Mouse (Mus musculus) forebrain, postnatal 0 days (tissue): Measurements from ENCODE around the gene Tmem175. TPM values are rescaled to one million over a fixed set of nuclear protein-coding genes. Genes with fewer than 3 reads are reported as not detected.

Source experiments
- ATAC-seq: fragments of 200-750 bp; cut with Nextera tagmentation; 2 replicates; pipeline ENCODE4 v1.8.0; 2017; ENCODE audit warnings: mild to moderate bottlenecking, moderate library complexity
- DNase-seq: peaks from one replicate; pipeline ENCODE4 v3.0.0-alpha.2; 2015
- H3K27ac ChIP-seq: fragments of 300-500 bp; sonication (generic); 2 replicates; pipeline ENCODE4 v1.5.1; 2014; ENCODE audit warnings: low read depth, mild to moderate bottlenecking, antibody characterized with exemption, low read length, moderate library complexity, mixed read lengths
- H3K27me3 ChIP-seq: fragments of 300-500 bp; sonication (generic); 2 replicates; pipeline ENCODE4 v1.6.1; 2014; ENCODE audit warnings: mild to moderate bottlenecking, low read length, mixed read lengths; ENCODE audit not compliant: insufficient read depth
- H3K36me3 ChIP-seq: fragments of 300-500 bp; sonication (generic); 2 replicates; pipeline ENCODE4 v1.6.1; 2014; ENCODE audit warnings: mild to moderate bottlenecking, moderate library complexity; ENCODE audit not compliant: insufficient read depth
- H3K4me1 ChIP-seq: fragments of 300-500 bp; sonication (generic); 2 replicates; pipeline ENCODE4 v1.6.1; 2014; ENCODE audit warnings: antibody characterized with exemption; ENCODE audit not compliant: insufficient read depth
- H3K4me2 ChIP-seq: fragments of 300-500 bp; sonication (generic); 2 replicates; pipeline ENCODE4 v1.6.1; 2014; ENCODE audit warnings: low read depth, mild to moderate bottlenecking, moderate library complexity
- H3K4me3 ChIP-seq: fragments of 300-500 bp; sonication (generic); 2 replicates; pipeline ENCODE4 v1.5.1; 2014; ENCODE audit warnings: low read depth, low read length, mixed read lengths
- H3K9ac ChIP-seq: fragments of 300-500 bp; sonication (generic); 2 replicates; pipeline ENCODE4 v1.6.1; 2014; ENCODE audit warnings: mild to moderate bottlenecking
- H3K9me3 ChIP-seq: fragments of 300-500 bp; sonication (generic); 2 replicates; pipeline ENCODE4 v1.6.1; 2016; ENCODE audit warnings: low read length
- CTCF ChIP-seq: sonication (generic); IDR thresholded peaks from 2 replicates; pipeline ENCODE4 v1.5.1; 2016; ENCODE audit warnings: antibody characterized with exemption, control low read depth, low read depth
- WGBS: fragments of 180-500 bp; shearing (Covaris S2); extraction: QIAGEN DNeasy Blood & Tissue Kit; methylation state at CpG from one replicate; pipeline ENCODE4 v1.1.7; 2014; 5-methylcytosine and 5-hydroxymethylcytosine counted together
- polyA plus RNA-seq: library from polyadenylated mRNA; unstranded; fragments of >200 nt; fragmentation: Nextera tagmentation; extraction: Ambion mirVana; gene quantifications from 2 replicates; pipeline ENCODE4 v1.2.1, GENCODE M21; 2015
- total RNA-seq: library from RNA; depleted of rRNA; stranded (reverse); fragments of >200 nt; gene quantifications from 2 replicates; pipeline ENCODE4 v1.2.3, GENCODE M21; 2014; rRNA removed

Gene Tmem175
- total RNA-seq (17.5 and 27.2 TPM in 2 replicates), polyA plus RNA-seq (32.2 and 34.8 TPM in 2 replicates)

GRCm38 (mm10) chr5:108629634-108630483 is at the start of gene Tmem175, which contains the start of gene Gak:
Gene Tmem175 (plus strand): TSS chr5:108629770.
Gene Gak (minus strand): TSS chr5:108629755.
- Histone ChIP-seq H3K9ac (peak within 1 kb of the TSS; percentile 96), H3K4me2 (peak within 1 kb of the TSS; percentile 89), H3K36me3 (no peaks in the 10 kb centered on the region), H3K4me1 (0 out of 2 replicates have a peak, but pooled peaks cover 4% of the 10 kb centered on the region), H3K9me3 (no peaks in the 10 kb centered on the region), H3K4me3 (peak within 1 kb of the TSS; percentile 91), H3K27me3 (no peaks in the 10 kb centered on the region), H3K27ac (peak within 1 kb of the TSS; percentile 89)
- no peak for TF ChIP-seq CTCF
- peak; percentile 96 for DNase-seq
- peak; percentile 99 for ATAC-seq
- 3% methylated on average over 58 of the region's 58 CpGs for WGBS

- H3K27me3 ChIP-seq: no peaks in the 10 kb centered on the region
- no peak overlapping the region for H3K27ac ChIP-seq
- no peaks in the 10 kb centered on the region for H3K4me1 ChIP-seq
- 75% methylated on average over 3 of the region's 3 CpGs for WGBS
- peaks cover 78% of the 10 kb centered on the region for H3K36me3 ChIP-seq
- no peak for DNase-seq
- TF ChIP-seq CTCF: no peak
- H3K4me2 ChIP-seq: no peak overlapping the region
- peak; percentile 59 for ATAC-seq
- no peaks in the 10 kb centered on the region for H3K9me3 ChIP-seq
- H3K4me3 ChIP-seq: no peak overlapping the region
- no peak overlapping the region for H3K9ac ChIP-seq
Measured at GRCm38 (mm10) chr5:108581361-108581891, 48.1 kb upstream of the Tmem175 start.

GRCm38 (mm10) chr5:108599923-108600322 is 29.6 kb upstream of the Tmem175 start:
- Histone ChIP-seq H3K4me2 (no peak overlapping the region), H3K9me3 (no peaks in the 10 kb centered on the region), H3K4me3 (no peak overlapping the region), H3K9ac (no peak overlapping the region), H3K27me3 (no peaks in the 10 kb centered on the region), H3K4me1 (no peaks in the 10 kb centered on the region), H3K27ac (no peak overlapping the region), H3K36me3 (peaks cover 92% of the 10 kb centered on the region)
- WGBS: 83% methylated on average over 1 of the region's 1 CpGs
- ATAC-seq: no peak
- no peak for DNase-seq
- no peak for TF ChIP-seq CTCF

- 97% methylated on average over 9 of the region's 9 CpGs for WGBS
- H3K9me3 ChIP-seq: no peaks in the 10 kb centered on the region
- no peak overlapping the region for H3K9ac ChIP-seq
- H3K36me3 ChIP-seq: peaks cover 96% of the 10 kb centered on the region
- ATAC-seq (no peak), DNase-seq (no peak)
- no peak overlapping the region for H3K4me3 ChIP-seq
- no peak overlapping the region for H3K4me2 ChIP-seq
- no peak overlapping the region for H3K27ac ChIP-seq
- no peaks in the 10 kb centered on the region for H3K27me3 ChIP-seq
- no peak for TF ChIP-seq CTCF
- H3K4me1 ChIP-seq: no peaks in the 10 kb centered on the region
Measured at GRCm38 (mm10) chr5:108602537-108602936, 27.0 kb upstream of the Tmem175 start.

- ATAC-seq (no peak), DNase-seq (no peak)
- H3K4me1 ChIP-seq: no peaks in the 10 kb centered on the region
- no peak for TF ChIP-seq CTCF
- H3K4me3 ChIP-seq: no peak overlapping the region
- peaks cover 93% of the 10 kb centered on the region for H3K36me3 ChIP-seq
- H3K27ac ChIP-seq: no peak overlapping the region
- no peak overlapping the region for H3K4me2 ChIP-seq
- no peak overlapping the region for H3K9ac ChIP-seq
- H3K27me3 ChIP-seq: no peaks in the 10 kb centered on the region
- 95% methylated on average over 1 of the region's 1 CpGs for WGBS
- no peaks in the 10 kb centered on the region for H3K9me3 ChIP-seq
Measured at GRCm38 (mm10) chr5:108610426-108610825, 19.1 kb upstream of the Tmem175 start.

GRCm38 (mm10) chr5:108621870-108622269 is 7.7 kb upstream of the Tmem175 start:
- H3K4me1 ChIP-seq: no peaks in the 10 kb centered on the region
- DNase-seq (no peak), ATAC-seq (no peak)
- no peak overlapping the region for H3K4me2 ChIP-seq
- H3K36me3 ChIP-seq: peaks cover 46% of the 10 kb centered on the region
- TF ChIP-seq CTCF: no peak
- H3K27me3 ChIP-seq: no peaks in the 10 kb centered on the region
- no peak overlapping the region for H3K4me3 ChIP-seq
- WGBS: 84% methylated on average over 2 of the region's 2 CpGs
- no peaks in the 10 kb centered on the region for H3K9me3 ChIP-seq
- H3K9ac ChIP-seq: no peak overlapping the region
- no peak overlapping the region for H3K27ac ChIP-seq
